Mouse (Mus musculus): ENCODE measurements at regions not wholly inside any gene's neighbourhood (a gene's known extent, or its start where the extent isn't known, plus 50 kb on each side); places are given as distances from the start of the nearest gene placed in this dataset.

- no peaks in the 10 kb centered on the region for H3K36me3 ChIP-seq
These were observed 53.3 kb upstream of the Hmgn3 start for GRCm38 (mm10) chr9:83199771-83200170.

GRCm38 (mm10) chr9:83199176-83199575 is 52.7 kb upstream of the Hmgn3 start:
- Histone ChIP-seq H3K4me3 (no peak overlapping the region), H3K9me3 (replicated peaks) (0 out of 2 replicates have a peak, but pooled peaks cover 1% of the 10 kb centered on the region), H3K36me3 (no peaks in the 10 kb centered on the region), H3K27ac (no peak overlapping the region), H3K27me3 (replicated peaks) (no peaks in the 10 kb centered on the region), H3K4me1 (no peaks in the 10 kb centered on the region), H3K9ac (no peak overlapping the region), H3K4me2 (no peak overlapping the region)
- WGBS (ENCODE audit: insufficient replicate concordance) = 75% methylated on average over 3 of the region's 3 CpGs
- no peak for ATAC-seq

More at GRCm38 (mm10) chr9:83199771-83200170, 53.3 kb upstream of the Hmgn3 start:
- Histone ChIP-seq H3K4me3 (no peak overlapping the region), H3K9me3 (replicated peaks) (no peaks in the 10 kb centered on the region), H3K27ac (no peak overlapping the region), H3K27me3 (replicated peaks) (no peaks in the 10 kb centered on the region), H3K9ac (no peak overlapping the region), H3K4me1 (no peaks in the 10 kb centered on the region), H3K4me2 (no peak overlapping the region)
- WGBS (ENCODE audit: insufficient replicate concordance) = 63% methylated on average over 3 of the region's 3 CpGs
- no peak for ATAC-seq

GRCm38 (mm10) chr9:83197013-83197412 is 50.5 kb upstream of the Hmgn3 start:
- no peak for ATAC-seq
- 61% methylated on average over 5 of the region's 5 CpGs for WGBS (ENCODE audit: insufficient replicate concordance)
- no peak overlapping the region for H3K9ac ChIP-seq

More at GRCm38 (mm10) chr9:83197013-83197412, 50.5 kb upstream of the Hmgn3 start:
- Histone ChIP-seq H3K36me3 (no peaks in the 10 kb centered on the region), H3K4me3 (no peak overlapping the region), H3K9me3 (replicated peaks) (0 out of 2 replicates have a peak, but pooled peaks cover 4% of the 10 kb centered on the region), H3K4me2 (no peak overlapping the region), H3K27ac (no peak overlapping the region), H3K4me1 (no peaks in the 10 kb centered on the region), H3K27me3 (replicated peaks) (no peaks in the 10 kb centered on the region)
